Mouse (Mus musculus): ENCODE measurements around the gene Mtmr11. TPM values are rescaled to one million over a fixed set of nuclear protein-coding genes. Genes with fewer than 3 reads are reported as not detected.
"Not testable (repeated sequence)": the region's sequence is repeated elsewhere in the genome, so short reads cannot be mapped to it uniquely, and the experiment has no call there.

Mtmr11 gene
- total RNA-seq, 2 experiments from 2014 or later: 9.3 to 9.7 TPM

- no peak for DNase-seq (ENCODE audit: low spot score in 2 of 2)
Measured at GRCm38 (mm10) chr3:96171583-96172196, 9.9 kb downstream of the Mtmr11 start.

GRCm38 (mm10) chr3:96172197-96173178 is 10.7 kb downstream of the Mtmr11 start, which contains the start of gene Sf3b4:
Sf3b4 (plus strand) TSS chr3:96172332.
- peak; percentile 75 to 86 for DNase-seq (ENCODE audit: low spot score in 2 of 2)

GRCm38 (mm10) chr3:96173185-96173584 is 11.4 kb downstream of the Mtmr11 start:
- no peak for DNase-seq (ENCODE audit: low spot score in 2 of 2)

- not testable (repeated sequence) for DNase-seq (ENCODE audit: low spot score in 2 of 2)
Measured at GRCm38 (mm10) chr3:96174042-96174441, 12.2 kb downstream of the Mtmr11 start.

- no peak for DNase-seq (ENCODE audit: low spot score in 2 of 2)
Measured at GRCm38 (mm10) chr3:96175251-96175650, 13.4 kb downstream of the Mtmr11 start.

- no peak for DNase-seq (ENCODE audit: low spot score in 2 of 2)
Measured at GRCm38 (mm10) chr3:96178427-96178826, 16.6 kb downstream of the Mtmr11 start.

- no peak for DNase-seq (ENCODE audit: low spot score in 2 of 2)
Measured at GRCm38 (mm10) chr3:96178902-96179301, 17.1 kb downstream of the Mtmr11 start.

- no peak for DNase-seq (ENCODE audit: low spot score in 2 of 2)
Measured at GRCm38 (mm10) chr3:96179531-96179930, 17.7 kb downstream of the Mtmr11 start.

- DNase-seq (ENCODE audit: low spot score in 2 of 2): no peak
Measured at GRCm38 (mm10) chr3:96180727-96181477, 19.1 kb downstream of the Mtmr11 start, which contains the start of gene Sv2a. Sv2a (plus strand) TSS chr3:96181151.

- no peak for DNase-seq (ENCODE audit: low spot score in 2 of 2)
Measured at GRCm38 (mm10) chr3:96181510-96182381, 19.9 kb downstream of the Mtmr11 start.

- no peak for DNase-seq (ENCODE audit: low spot score in 2 of 2)
Measured at GRCm38 (mm10) chr3:96182382-96182776, 20.6 kb downstream of the Mtmr11 start.

- no peak for DNase-seq (ENCODE audit: low spot score in 2 of 2)
Measured at GRCm38 (mm10) chr3:96192977-96193376, 31.2 kb downstream of the Mtmr11 start.

GRCm38 (mm10) chr3:96194966-96195365 is 33.2 kb downstream of the Mtmr11 start:
- DNase-seq (ENCODE audit: low spot score in 2 of 2): no peak

- no peak for DNase-seq (ENCODE audit: low spot score in 2 of 2)
Measured at GRCm38 (mm10) chr3:96195616-96196313, 34.0 kb downstream of the Mtmr11 start.

- DNase-seq (ENCODE audit: low spot score in 2 of 2): no peak
Measured at GRCm38 (mm10) chr3:96196437-96197128, 34.8 kb downstream of the Mtmr11 start.

- DNase-seq (ENCODE audit: low spot score in 2 of 2): peak in 1 of 2 experiments; percentile 84
Measured at GRCm38 (mm10) chr3:96197129-96197749, 35.4 kb downstream of the Mtmr11 start.

GRCm38 (mm10) chr3:96198181-96198580 is 36.4 kb downstream of the Mtmr11 start:
- no peak for DNase-seq (ENCODE audit: low spot score in 2 of 2)

GRCm38 (mm10) chr3:96198601-96199251 is 36.9 kb downstream of the Mtmr11 start:
- DNase-seq (ENCODE audit: low spot score in 2 of 2): not testable (repeated sequence)
